Mouse (Mus musculus): ENCODE results near the gene Chsy1. TPM values are rescaled to one million over a fixed set of nuclear protein-coding genes. Genes with fewer than 3 reads are reported as not detected.

Gene Chsy1
- polyA plus RNA-seq, 1 experiment from 2014 or later = 21.1 TPM

DNA sequence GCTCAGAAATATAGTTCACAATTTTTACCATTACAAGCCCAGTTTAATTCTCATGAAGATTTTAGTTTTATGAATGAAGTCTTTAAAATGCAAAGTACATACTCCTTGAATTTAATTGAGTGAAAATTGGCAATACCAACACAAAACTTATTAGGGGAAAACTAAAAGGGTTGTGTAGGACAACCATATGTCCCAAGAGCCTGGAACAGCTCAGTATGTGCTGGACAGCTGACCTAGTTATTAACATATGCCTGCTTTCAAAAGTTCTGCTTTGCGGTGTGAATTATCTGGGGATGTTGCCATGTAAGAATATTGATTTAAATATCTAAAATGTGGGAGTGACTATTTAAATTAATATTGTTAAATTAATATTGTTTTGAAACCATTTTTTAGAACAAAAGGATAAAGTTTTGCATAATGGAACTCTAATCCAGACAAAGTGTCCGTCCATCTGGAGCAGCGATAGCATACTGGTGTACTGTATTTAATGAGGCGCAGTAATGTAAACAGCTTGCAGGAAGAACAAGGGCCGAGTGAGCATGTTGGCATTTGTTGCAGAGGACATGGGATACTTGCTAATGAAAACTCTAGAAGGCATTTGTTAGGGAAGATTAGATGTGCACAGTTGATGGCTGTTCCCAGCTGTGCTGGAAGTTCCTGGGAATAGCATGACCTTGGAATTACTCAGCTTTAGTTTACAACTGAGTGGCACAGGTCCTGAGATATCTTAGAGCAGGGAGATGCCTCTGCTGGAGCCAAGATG is 55.9 kb downstream of the Chsy1 start:
- DNase-seq (ENCODE audit: low spot score) (no peak), ATAC-seq (ENCODE audit: insufficient read depth, low FRiP score, low TSS enrichment) (no peak)
- no peaks in the 10 kb centered on the region for H3K27me3 ChIP-seq (ENCODE audit: control insufficient read depth, insufficient read depth, low read length)
- H3K4me1 ChIP-seq (ENCODE audit: control insufficient read depth, insufficient read depth, low read length) = no peaks in the 10 kb centered on the region
- no peak overlapping the region for H3K27ac ChIP-seq (ENCODE audit: low read depth, low read length)
- no peak overlapping the region for H3K4me2 ChIP-seq (ENCODE audit: low read depth)
- H3K4me3 ChIP-seq (ENCODE audit: low read depth, low read length) = no peak overlapping the region
- H3K36me3 ChIP-seq (ENCODE audit: control insufficient read depth, insufficient read depth, low read length) = no peaks in the 10 kb centered on the region
- H3K9me3 ChIP-seq (ENCODE audit: control insufficient read depth, low read length) = no peaks in the 10 kb centered on the region
- H3K9ac ChIP-seq (ENCODE audit: low read length) = no peak overlapping the region
- WGBS = 62% methylated on average over 5 of the region's 5 CpGs

DNA sequence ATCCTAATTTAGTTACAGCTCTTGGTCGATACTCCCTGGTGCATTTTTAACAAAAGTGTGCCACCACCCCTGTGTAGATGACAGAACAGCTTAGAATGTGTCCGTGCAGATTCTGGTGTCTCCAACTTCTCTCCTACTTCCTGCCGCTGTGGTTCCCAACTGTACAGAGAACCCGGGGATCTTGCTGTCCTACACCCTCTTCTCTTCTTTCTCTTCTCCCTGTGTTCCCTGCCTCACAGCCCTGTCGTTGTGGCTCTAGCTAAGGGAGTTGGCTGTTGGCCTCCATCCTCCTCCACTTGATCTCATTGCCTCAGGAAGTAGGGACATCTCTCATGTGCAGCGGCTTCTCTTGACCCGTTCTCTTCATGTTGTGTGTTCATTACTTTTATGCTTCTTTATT is 59.6 kb downstream of the Chsy1 start:
- Histone ChIP-seq H3K4me1 (ENCODE audit: control insufficient read depth, insufficient read depth, low read length) (no peaks in the 10 kb centered on the region), H3K9me3 (ENCODE audit: control insufficient read depth, low read length) (no peaks in the 10 kb centered on the region), H3K27ac (ENCODE audit: low read depth, low read length) (no peak overlapping the region), H3K9ac (ENCODE audit: low read length) (no peak overlapping the region), H3K27me3 (ENCODE audit: control insufficient read depth, insufficient read depth, low read length) (no peaks in the 10 kb centered on the region), H3K4me3 (ENCODE audit: low read depth, low read length) (no peak overlapping the region), H3K4me2 (ENCODE audit: low read depth) (no peak overlapping the region), H3K36me3 (ENCODE audit: control insufficient read depth, insufficient read depth, low read length) (peaks cover 6% of the 10 kb centered on the region)
- WGBS = 94% methylated on average over 7 of the region's 7 CpGs
- DNase-seq (ENCODE audit: low spot score) (no peak), ATAC-seq (ENCODE audit: insufficient read depth, low FRiP score, low TSS enrichment) (no peak)

DNA sequence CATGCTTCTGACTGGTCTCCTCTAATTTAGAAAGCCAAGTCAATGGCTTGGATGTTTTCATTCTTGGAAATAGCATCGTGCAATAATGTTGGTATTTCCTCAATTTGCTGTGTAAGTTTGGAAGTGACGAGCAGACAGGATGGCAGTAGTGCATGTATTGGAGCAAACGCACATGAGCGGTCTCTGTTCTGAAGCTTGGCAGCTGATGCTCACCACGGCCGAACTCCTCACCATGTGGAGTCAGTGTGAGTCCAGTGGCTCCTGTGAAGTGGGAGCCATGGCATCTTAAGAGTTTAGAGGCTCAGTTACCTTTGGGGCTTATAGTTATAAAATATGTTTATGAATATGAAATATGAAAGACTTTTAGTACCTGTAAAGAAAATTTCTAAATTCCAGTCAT is 60.2 kb downstream of the Chsy1 start:
- H3K9ac ChIP-seq (ENCODE audit: low read length) = no peak overlapping the region
- H3K27ac ChIP-seq (ENCODE audit: low read depth, low read length) = no peak overlapping the region
- H3K4me1 ChIP-seq (ENCODE audit: control insufficient read depth, insufficient read depth, low read length) = no peaks in the 10 kb centered on the region
- no peak overlapping the region for H3K4me2 ChIP-seq (ENCODE audit: low read depth)
- no peaks in the 10 kb centered on the region for H3K27me3 ChIP-seq (ENCODE audit: control insufficient read depth, insufficient read depth, low read length)
- ATAC-seq (ENCODE audit: insufficient read depth, low FRiP score, low TSS enrichment) (no peak), DNase-seq (ENCODE audit: low spot score) (no peak)
- H3K4me3 ChIP-seq (ENCODE audit: low read depth, low read length) = no peak overlapping the region
- WGBS = 95% methylated on average over 6 of the region's 6 CpGs
- H3K36me3 ChIP-seq (ENCODE audit: control insufficient read depth, insufficient read depth, low read length) = peaks cover 11% of the 10 kb centered on the region
- no peaks in the 10 kb centered on the region for H3K9me3 ChIP-seq (ENCODE audit: control insufficient read depth, low read length)

DNA sequence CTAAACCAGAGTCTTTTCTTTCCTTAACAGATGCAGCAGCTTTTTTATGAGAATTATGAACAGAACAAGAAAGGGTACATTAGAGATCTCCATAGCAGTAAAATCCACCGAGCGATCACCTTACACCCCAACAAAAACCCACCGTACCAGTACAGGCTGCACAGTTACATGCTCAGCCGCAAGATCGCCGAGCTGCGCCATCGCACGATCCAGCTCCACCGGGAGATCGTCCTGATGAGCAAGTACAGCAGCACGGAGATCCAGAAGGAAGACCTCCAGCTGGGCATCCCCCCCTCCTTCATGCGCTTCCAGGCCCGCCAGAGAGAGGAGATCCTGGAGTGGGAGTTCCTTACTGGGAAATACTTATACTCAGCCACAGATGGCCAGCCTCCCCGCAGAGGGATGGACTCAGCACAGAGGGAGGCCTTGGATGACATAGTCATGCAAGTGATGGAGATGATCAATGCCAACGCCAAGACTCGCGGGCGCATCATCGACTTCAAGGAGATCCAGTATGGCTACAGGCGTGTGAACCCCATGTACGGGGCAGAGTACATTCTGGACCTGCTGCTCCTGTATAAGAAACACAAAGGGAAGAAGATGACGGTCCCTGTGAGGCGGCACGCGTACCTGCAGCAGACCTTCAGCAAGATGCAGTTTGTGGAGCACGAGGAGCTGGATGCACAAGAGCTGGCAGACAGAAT is 61.6 kb downstream of the Chsy1 start:
- H3K27ac ChIP-seq (ENCODE audit: low read depth, low read length) = no peak overlapping the region
- H3K9me3 ChIP-seq (ENCODE audit: control insufficient read depth, low read length) = no peaks in the 10 kb centered on the region
- WGBS = 94% methylated on average over 27 of the region's 27 CpGs
- no peaks in the 10 kb centered on the region for H3K27me3 ChIP-seq (ENCODE audit: control insufficient read depth, insufficient read depth, low read length)
- H3K9ac ChIP-seq (ENCODE audit: low read length) = no peak overlapping the region
- H3K36me3 ChIP-seq (ENCODE audit: control insufficient read depth, insufficient read depth, low read length) = peaks cover 13% of the 10 kb centered on the region
- no peak for ATAC-seq (ENCODE audit: insufficient read depth, low FRiP score, low TSS enrichment)
- DNase-seq (ENCODE audit: low spot score) = no peak
- H3K4me3 ChIP-seq (ENCODE audit: low read depth, low read length) = no peak overlapping the region
- no peaks in the 10 kb centered on the region for H3K4me1 ChIP-seq (ENCODE audit: control insufficient read depth, insufficient read depth, low read length)
- H3K4me2 ChIP-seq (ENCODE audit: low read depth) = no peak overlapping the region

DNA sequence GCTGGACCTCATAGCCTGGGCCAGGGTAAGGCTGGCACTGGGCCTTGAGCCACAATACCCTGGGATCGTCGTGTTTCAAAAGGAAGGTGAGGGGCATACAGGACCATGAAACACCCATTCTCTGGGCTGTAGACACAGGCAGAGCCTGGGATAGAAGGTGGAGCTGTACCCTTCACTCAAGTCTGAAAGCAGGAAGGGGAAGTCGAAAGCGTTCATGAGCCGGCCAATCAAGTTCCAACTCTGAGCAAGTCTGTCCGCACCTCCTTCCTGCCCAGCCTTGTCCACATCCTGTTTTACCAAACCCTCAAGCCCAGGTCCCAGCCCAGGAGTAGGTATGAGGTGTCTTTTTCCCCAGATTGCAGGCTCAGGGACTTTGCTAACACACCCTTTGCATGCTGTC is 66.4 kb downstream of the Chsy1 start:
- no peaks in the 10 kb centered on the region for H3K9me3 ChIP-seq (ENCODE audit: control insufficient read depth, low read length)
- no peaks in the 10 kb centered on the region for H3K27me3 ChIP-seq (ENCODE audit: control insufficient read depth, insufficient read depth, low read length)
- WGBS = 99% methylated on average over 6 of the region's 6 CpGs
- DNase-seq (ENCODE audit: low spot score) = no peak
- no peak overlapping the region for H3K9ac ChIP-seq (ENCODE audit: low read length)
- peaks cover 13% of the 10 kb centered on the region for H3K36me3 ChIP-seq (ENCODE audit: control insufficient read depth, insufficient read depth, low read length)
- no peak overlapping the region for H3K4me3 ChIP-seq (ENCODE audit: low read depth, low read length)
- no peak for ATAC-seq (ENCODE audit: insufficient read depth, low FRiP score, low TSS enrichment)
- no peak overlapping the region for H3K27ac ChIP-seq (ENCODE audit: low read depth, low read length)
- no peak overlapping the region for H3K4me2 ChIP-seq (ENCODE audit: low read depth)
- no peaks in the 10 kb centered on the region for H3K4me1 ChIP-seq (ENCODE audit: control insufficient read depth, insufficient read depth, low read length)

DNA sequence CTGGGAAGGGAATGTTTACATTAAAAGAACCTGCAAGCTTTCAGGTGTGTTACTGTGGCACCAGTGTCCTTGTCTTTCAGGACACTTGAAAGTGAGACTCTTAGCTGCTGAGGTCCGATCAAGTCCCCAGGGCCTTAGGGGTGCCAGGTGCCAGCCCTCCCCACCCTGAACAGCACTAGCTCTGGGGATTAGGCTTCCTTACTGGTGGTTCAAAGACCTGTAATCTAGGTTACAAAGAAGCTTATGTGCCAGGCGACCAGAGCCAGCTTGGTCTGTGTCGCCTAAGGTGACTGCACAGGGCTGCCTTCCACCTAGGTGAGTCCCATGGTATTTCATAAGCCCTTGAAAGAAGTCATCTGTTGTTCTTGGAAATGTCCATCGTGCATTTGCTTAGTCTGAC is 66.9 kb downstream of the Chsy1 start:
- DNase-seq (ENCODE audit: low spot score) = no peak
- Histone ChIP-seq H3K4me3 (ENCODE audit: low read depth, low read length) (no peak overlapping the region), H3K27me3 (ENCODE audit: control insufficient read depth, insufficient read depth, low read length) (no peaks in the 10 kb centered on the region), H3K27ac (ENCODE audit: low read depth, low read length) (no peak overlapping the region), H3K4me1 (ENCODE audit: control insufficient read depth, insufficient read depth, low read length) (no peaks in the 10 kb centered on the region), H3K4me2 (ENCODE audit: low read depth) (no peak overlapping the region), H3K9me3 (ENCODE audit: control insufficient read depth, low read length) (no peaks in the 10 kb centered on the region), H3K9ac (ENCODE audit: low read length) (no peak overlapping the region), H3K36me3 (ENCODE audit: control insufficient read depth, insufficient read depth, low read length) (peaks cover 10% of the 10 kb centered on the region)
- no peak for ATAC-seq (ENCODE audit: insufficient read depth, low FRiP score, low TSS enrichment)
- 94% methylated on average over 4 of the region's 4 CpGs for WGBS

DNA sequence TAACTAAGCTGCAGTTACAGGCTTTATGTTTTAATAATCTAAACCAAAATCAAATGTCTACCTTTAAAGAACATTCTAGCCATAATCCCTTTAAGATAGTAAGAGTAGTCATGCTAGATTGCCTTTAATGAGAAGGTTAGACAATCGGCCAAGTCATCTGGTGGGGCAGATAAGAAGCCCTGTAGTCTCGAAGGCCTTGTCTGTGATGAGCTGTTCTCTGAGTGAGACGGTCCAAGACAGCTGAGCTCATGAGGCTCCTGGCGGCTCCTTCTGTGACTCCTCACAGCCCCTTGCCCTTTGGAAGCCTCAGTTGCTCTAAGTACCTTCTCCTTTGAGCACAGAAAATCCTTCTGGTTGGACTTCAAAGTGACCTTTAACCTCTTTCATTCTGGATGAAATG is 67.6 kb downstream of the Chsy1 start:
- H3K4me1 ChIP-seq (ENCODE audit: control insufficient read depth, insufficient read depth, low read length) = no peaks in the 10 kb centered on the region
- no peak overlapping the region for H3K9ac ChIP-seq (ENCODE audit: low read length)
- peaks cover 7% of the 10 kb centered on the region for H3K36me3 ChIP-seq (ENCODE audit: control insufficient read depth, insufficient read depth, low read length)
- H3K27ac ChIP-seq (ENCODE audit: low read depth, low read length) = no peak overlapping the region
- no peak for ATAC-seq (ENCODE audit: insufficient read depth, low FRiP score, low TSS enrichment)
- no peak overlapping the region for H3K4me2 ChIP-seq (ENCODE audit: low read depth)
- DNase-seq (ENCODE audit: low spot score) = no peak
- H3K4me3 ChIP-seq (ENCODE audit: low read depth, low read length) = no peak overlapping the region
- no peaks in the 10 kb centered on the region for H3K27me3 ChIP-seq (ENCODE audit: control insufficient read depth, insufficient read depth, low read length)
- 85% methylated on average over 4 of the region's 4 CpGs for WGBS
- no peaks in the 10 kb centered on the region for H3K9me3 ChIP-seq (ENCODE audit: control insufficient read depth, low read length)

DNA sequence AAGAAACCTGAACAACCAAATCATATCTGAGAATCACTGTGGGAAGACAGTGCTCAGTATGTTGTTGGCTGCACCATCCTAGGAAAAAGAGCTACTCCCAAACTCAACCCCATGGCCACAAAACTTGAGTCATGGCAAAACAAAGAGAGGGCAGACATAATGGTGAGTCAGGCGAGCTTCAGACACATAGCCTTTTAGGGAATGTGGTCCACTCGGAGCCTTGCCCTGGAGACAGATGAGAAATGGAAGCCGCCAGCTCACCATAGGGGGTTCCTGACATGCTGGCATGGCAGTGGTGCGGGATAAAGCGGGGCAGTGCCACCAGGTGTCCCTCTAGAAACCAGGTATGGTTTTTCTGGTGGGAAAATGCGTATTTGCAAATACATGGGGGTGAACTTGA is 68.8 kb downstream of the Chsy1 start:
- WGBS = 85% methylated on average over 6 of the region's 6 CpGs
- H3K4me3 ChIP-seq (ENCODE audit: low read depth, low read length) = no peak overlapping the region
- no peak for ATAC-seq (ENCODE audit: insufficient read depth, low FRiP score, low TSS enrichment)
- H3K36me3 ChIP-seq (ENCODE audit: control insufficient read depth, insufficient read depth, low read length) = peaks cover 7% of the 10 kb centered on the region
- H3K4me1 ChIP-seq (ENCODE audit: control insufficient read depth, insufficient read depth, low read length) = no peaks in the 10 kb centered on the region
- no peaks in the 10 kb centered on the region for H3K9me3 ChIP-seq (ENCODE audit: control insufficient read depth, low read length)
- H3K27me3 ChIP-seq (ENCODE audit: control insufficient read depth, insufficient read depth, low read length) = no peaks in the 10 kb centered on the region
- no peak overlapping the region for H3K4me2 ChIP-seq (ENCODE audit: low read depth)
- DNase-seq (ENCODE audit: low spot score) = no peak
- H3K27ac ChIP-seq (ENCODE audit: low read depth, low read length) = no peak overlapping the region
- H3K9ac ChIP-seq (ENCODE audit: low read length) = no peak overlapping the region

DNA sequence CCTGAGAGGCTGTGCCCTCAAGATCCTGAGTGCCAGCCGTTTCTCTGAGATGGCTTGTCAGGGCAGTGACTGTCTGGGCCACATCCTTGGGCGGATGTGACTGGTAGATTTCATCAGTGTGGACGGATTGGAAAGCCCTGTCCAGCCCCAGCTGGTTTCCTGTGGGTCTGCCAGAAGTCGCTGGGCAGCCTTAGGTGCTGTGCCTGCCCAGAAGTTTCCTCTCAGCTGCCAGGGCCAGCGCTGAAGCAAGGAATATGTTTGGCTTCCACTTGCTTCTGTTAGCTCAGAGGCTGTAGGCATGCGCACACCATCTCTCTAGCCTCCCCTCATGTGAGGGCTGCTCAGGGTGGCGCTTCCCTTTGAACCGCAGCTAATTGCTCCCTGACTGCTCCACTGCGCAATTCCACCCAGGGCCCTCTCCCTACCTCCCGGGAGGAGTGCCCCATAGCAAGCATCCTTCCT is 69.8 kb downstream of the Chsy1 start:
- no peaks in the 10 kb centered on the region for H3K27me3 ChIP-seq (ENCODE audit: control insufficient read depth, insufficient read depth, low read length)
- 49% methylated on average over 10 of the region's 10 CpGs for WGBS
- no peak overlapping the region for H3K27ac ChIP-seq (ENCODE audit: low read depth, low read length)
- peaks cover 4% of the 10 kb centered on the region for H3K36me3 ChIP-seq (ENCODE audit: control insufficient read depth, insufficient read depth, low read length)
- H3K4me3 ChIP-seq (ENCODE audit: low read depth, low read length) = no peak overlapping the region
- no peaks in the 10 kb centered on the region for H3K4me1 ChIP-seq (ENCODE audit: control insufficient read depth, insufficient read depth, low read length)
- ATAC-seq (ENCODE audit: insufficient read depth, low FRiP score, low TSS enrichment) = no peak
- no peak for DNase-seq (ENCODE audit: low spot score)
- no peak overlapping the region for H3K9ac ChIP-seq (ENCODE audit: low read length)
- H3K9me3 ChIP-seq (ENCODE audit: control insufficient read depth, low read length) = no peaks in the 10 kb centered on the region
- H3K4me2 ChIP-seq (ENCODE audit: low read depth) = no peak overlapping the region

Measured in neural tube, embryonic 11.5 days (tissue).